22 mouse cellular contexts compared by ENCODE assay signal in the genomic region with DNA sequence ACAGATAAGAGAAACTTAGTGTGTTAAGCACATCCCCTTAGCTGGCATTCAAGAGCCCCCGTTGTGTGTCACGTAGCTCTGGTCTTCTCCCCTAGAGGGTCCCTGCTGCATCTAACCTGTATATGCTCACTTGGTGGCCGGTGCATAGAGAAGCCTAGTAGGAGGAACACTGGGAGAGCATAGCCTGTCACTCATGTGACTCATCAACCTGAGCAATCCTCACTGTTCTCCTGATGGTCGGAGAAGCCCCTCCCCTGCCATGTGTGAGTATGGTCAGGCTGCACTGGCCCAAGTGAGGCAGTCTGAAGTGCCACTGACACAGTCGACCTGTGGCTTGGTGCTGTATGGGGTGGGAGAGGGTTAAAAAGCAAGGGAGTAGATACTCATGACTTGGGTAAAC. TPM values are rescaled to one million over a fixed set of nuclear protein-coding genes. Genes with fewer than 3 reads are reported as not detected.
DNase-seq lines count a peak whose midpoint lies in the region; ATAC-seq lines count a peak whose summit lies in the region.
"Had no signal": no experiment of that assay in that cellular context is flagged by ENCODE, and none has a peak within 500 bp of the region (broad histone marks: within the 10 kb centered on the region; RNA-seq: fewer than 3 reads in every experiment).

No protein-coding gene starts in this region.

- no peaks in the 10 kb centered on the region for H3K27me3 ChIP-seq in megakaryocyte, embryonic 14.5 days (replicated peaks)
- H3K27me3 ChIP-seq: CH12.LX; embryonic facial prominence, embryonic 15.5 days; heart, embryonic 15.5 days had no signal

- H3K4me3 ChIP-seq in megakaryocyte, embryonic 14.5 days (replicated peaks), result peak overlapping the region; percentile 72
- H3K4me3 ChIP-seq: embryonic facial prominence, embryonic 15.5 days; erythroblast, embryonic 14.5 days; forebrain, embryonic 10.5 days; heart, embryonic 15.5 days; hindbrain, embryonic 10.5 days had no signal

- intact Hi-C loops in left cerebral cortex, postnatal 10 days (cut with DNase I), result loop anchor here (10.0 kb wide), 1 partner anchor 990 kb away; no protein-coding TSS in a partner anchor

- peaks cover 84% of the 10 kb centered on the region for H3K4me1 ChIP-seq in megakaryocyte, embryonic 14.5 days

- no peak for ATAC-seq in megakaryocyte, adult 5-6 weeks (ENCODE audit: poor library complexity, severe bottlenecking)
- ATAC-seq in granulocyte monocyte progenitor cell, adult 5-6 weeks (replicated peaks; ENCODE audit: poor library complexity, severe bottlenecking), result peak; percentile 16; the same call in 1 of the 2 replicates
- ATAC-seq: forebrain, embryonic 14.5 days had no signal

- H3K36me3 ChIP-seq in megakaryocyte, embryonic 14.5 days (replicated peaks; ENCODE audit: low read length), result peaks cover 85% of the 10 kb centered on the region
- H3K36me3 ChIP-seq: embryonic facial prominence, embryonic 15.5 days; forebrain, embryonic 10.5 days; heart, embryonic 15.5 days; hindbrain, embryonic 10.5 days had no signal

- H3K9me3 ChIP-seq in megakaryocyte, embryonic 14.5 days, result no peaks in the 10 kb centered on the region
- H3K9me3 ChIP-seq: embryonic facial prominence, embryonic 15.5 days; forebrain, embryonic 10.5 days; heart, embryonic 15.5 days; hindbrain, embryonic 10.5 days had no signal

- peak; percentile 86 for DNase-seq in heart, adult 11 months
- no peak for DNase-seq in heart, adult 18-20 months
- DNase-seq in right cerebral cortex, postnatal 14 days, result no peak
- DNase-seq in left cerebral cortex, postnatal 10 days (ENCODE audit: extremely low spot score in 1 of 2, low spot score in 2 of 2), result no peak
- DNase-seq: adrenal gland, postnatal 10 days; cerebellum, adult 11 months; cerebellum, adult 8-10 months; cerebellum, postnatal 14 days; embryo, embryonic 11 days; gastrocnemius, postnatal 36 days; heart, postnatal 14 days had no signal

RNA-seq across cellular contexts. Expression of a gene that starts 23.4 kb away (rescaled TPM):
- total RNA-seq in heart, adult 18-20 months (2021), result 1 to 10 TPM in 1 of 2 experiments, under 1 TPM in 1; 0.22 to 1.0 TPM
- polyA plus RNA-seq in megakaryocyte, embryonic 14.5 days (2012; ENCODE audit: insufficient read depth, low replicate concordance), result 3.0 and 6.1 TPM in 2 replicates
- 6.7 and 7.6 TPM in 2 replicates for total RNA-seq in megakaryocyte, adult 5-6 weeks (2015)
- 8.3 and 9.0 TPM in 2 replicates for total RNA-seq in megakaryocyte, adult 5-6 weeks (2017)
- total RNA-seq in granulocyte monocyte progenitor cell, adult 5-6 weeks (2014; fragmentation: Nextera tagmentation), result 17.4 and 20.6 TPM in 2 replicates
- total RNA-seq in granulocyte monocyte progenitor cell, adult 5-6 weeks (2017), result 24.2 and 29.3 TPM in 2 replicates
- not detected for total RNA-seq in left cerebral cortex, postnatal 10 days (2021)
- total RNA-seq: gastrocnemius, postnatal 36 days had no signal
- polyA plus RNA-seq: brain, embryonic 14.5 days; erythroblast, embryonic 14.5 days had no signal

RNA-seq across cellular contexts. Expression of a gene that starts 28.4 kb away (rescaled TPM):
- 1 to 10 TPM; 4.1 to 4.7 TPM for total RNA-seq in heart, adult 18-20 months (2021)
- polyA plus RNA-seq in megakaryocyte, embryonic 14.5 days (2012; ENCODE audit: insufficient read depth, low replicate concordance), result 0.62 TPM in 1 of 2 replicates, not detected in the other
- total RNA-seq in megakaryocyte, adult 5-6 weeks (2015), result 7.0 and 11.9 TPM in 2 replicates
- total RNA-seq in megakaryocyte, adult 5-6 weeks (2017), result 6.2 and 6.8 TPM in 2 replicates
- total RNA-seq in granulocyte monocyte progenitor cell, adult 5-6 weeks (2014; fragmentation: Nextera tagmentation), result 7.4 and 8.6 TPM in 2 replicates
- 3.6 and 6.3 TPM in 2 replicates for total RNA-seq in granulocyte monocyte progenitor cell, adult 5-6 weeks (2017)
- 1 to 10 TPM; 1.2 to 1.8 TPM for total RNA-seq in left cerebral cortex, postnatal 10 days (2021)
- polyA plus RNA-seq: erythroblast, embryonic 14.5 days had no signal
